Mouse (Mus musculus) erythroblast, embryonic 14.5 days (primary cell): ENCODE measurements around the gene Fam184b.

Source experiments
- GATA1 ChIP-seq: IDR thresholded peaks from 2 replicates; pipeline ENCODE4 v1.6.1; 2012; ENCODE audit warnings: low read length, inconsistent platforms, mixed read lengths
- TAL1 ChIP-seq: IDR thresholded peaks from 3 replicates; pipeline ENCODE4 v1.6.1; 2012; ENCODE audit warnings: low read length, inconsistent platforms, mixed read lengths

- TF ChIP-seq GATA1 (no peak), TAL1 (no peak)
These were observed 66.6 kb downstream of the Fam184b start for GRCm38 (mm10) chr5:45572816-45573215.
